Mouse (Mus musculus) limb, embryonic 15.5 days (tissue): Measurements from ENCODE around the gene Nxf1. TPM values are rescaled to one million over a fixed set of nuclear protein-coding genes. Genes with fewer than 3 reads are reported as not detected.
"Not testable (repeated sequence)": the region's sequence is repeated elsewhere in the genome, so short reads cannot be mapped to it uniquely, and the experiment has no call there.

ENCODE experiments used
- ATAC-seq: fragments of 200-750 bp; cut with Nextera tagmentation; 2 replicates; pipeline ENCODE4 v1.8.0; 2017; ENCODE audit warnings: low read depth, moderate TSS enrichment; ENCODE audit not compliant: insufficient number of reproducible peaks, low FRiP score, low TSS enrichment
- H3K27ac ChIP-seq: fragments of 300-500 bp; sonication (generic); 2 replicates; pipeline ENCODE4 v1.5.1; 2015; ENCODE audit warnings: moderate library complexity, mild to moderate bottlenecking, inconsistent platforms
- H3K27me3 ChIP-seq: fragments of 300-500 bp; sonication (generic); 2 replicates; pipeline ENCODE4 v1.6.1; 2015; ENCODE audit warnings: inconsistent platforms
- H3K36me3 ChIP-seq: fragments of 300-500 bp; sonication (generic); 2 replicates; pipeline ENCODE4 v1.6.1; 2015; ENCODE audit warnings: inconsistent platforms
- H3K4me1 ChIP-seq: fragments of 300-500 bp; sonication (generic); 2 replicates; pipeline ENCODE4 v1.6.1; 2015; ENCODE audit warnings: inconsistent platforms
- H3K4me2 ChIP-seq: fragments of 300-500 bp; sonication (generic); 2 replicates; pipeline ENCODE4 v1.6.1; 2015; ENCODE audit warnings: mild to moderate bottlenecking, inconsistent platforms
- H3K4me3 ChIP-seq: fragments of 300-500 bp; sonication (generic); 2 replicates; pipeline ENCODE4 v1.5.1; 2015; ENCODE audit warnings: mild to moderate bottlenecking, inconsistent platforms
- H3K9ac ChIP-seq: fragments of 300-500 bp; sonication (generic); 2 replicates; pipeline ENCODE4 v1.6.1; 2015; ENCODE audit warnings: inconsistent platforms
- H3K9me3 ChIP-seq: fragments of 300-500 bp; sonication (generic); 2 replicates; pipeline ENCODE4 v1.6.1; 2016; ENCODE audit warnings: inconsistent platforms
- WGBS: fragments of 180-500 bp; shearing (Covaris S2); methylation state at CpG from one replicate; pipeline ENCODE4 v1.1.7; 2015; 5-methylcytosine and 5-hydroxymethylcytosine counted together
- polyA plus RNA-seq: library from polyadenylated mRNA; unstranded; fragments of >200 nt; fragmentation: Nextera tagmentation; extraction: Ambion mirVana; gene quantifications from 2 replicates; pipeline ENCODE4 v1.2.1, GENCODE M21; 2015

Nxf1 gene
- polyA plus RNA-seq, 1 experiment from 2014 or later, result 171 TPM

- Histone ChIP-seq H3K4me2 (no peak overlapping the region), H3K36me3 (no peaks in the 10 kb centered on the region)
- 70% methylated on average over 10 of the region's 10 CpGs for WGBS
Measured at GRCm38 (mm10) chr19:8716767-8717475, 40.0 kb upstream of the Nxf1 start.

GRCm38 (mm10) chr19:8718357-8718756, 38.5 kb upstream of the Nxf1 start:
- no peak for ATAC-seq
- Histone ChIP-seq H3K4me3 (no peak overlapping the region), H3K4me2 (no peak overlapping the region), H3K36me3 (no peaks in the 10 kb centered on the region), H3K27ac (no peak overlapping the region), H3K9me3 (no peaks in the 10 kb centered on the region), H3K4me1 (peaks cover 16% of the 10 kb centered on the region), H3K9ac (no peak overlapping the region), H3K27me3 (no peaks in the 10 kb centered on the region)
- WGBS, result 76% methylated on average over 3 of the region's 3 CpGs

More at GRCm38 (mm10) chr19:8716767-8717475, 40.0 kb upstream of the Nxf1 start:
- Histone ChIP-seq H3K9ac (no peak overlapping the region), H3K9me3 (no peaks in the 10 kb centered on the region), H3K27me3 (no peaks in the 10 kb centered on the region), H3K4me1 (peaks cover 19% of the 10 kb centered on the region), H3K4me3 (no peak overlapping the region), H3K27ac (no peak overlapping the region)
- ATAC-seq, result no peak

GRCm38 (mm10) chr19:8719037-8719436, 37.8 kb upstream of the Nxf1 start:
- not testable (repeated sequence) for H3K4me2 ChIP-seq, H3K9me3 ChIP-seq, H3K27ac ChIP-seq, H3K27me3 ChIP-seq, ATAC-seq, H3K36me3 ChIP-seq, H3K4me3 ChIP-seq, H3K9ac ChIP-seq
- H3K4me1 ChIP-seq, result peaks cover 14% of the 10 kb centered on the region

GRCm38 (mm10) chr19:8721378-8721777, 35.5 kb upstream of the Nxf1 start:
- Histone ChIP-seq H3K36me3 (peaks cover 19% of the 10 kb centered on the region), H3K4me1 (peaks cover 25% of the 10 kb centered on the region), H3K27ac (no peak overlapping the region), H3K4me2 (no peak overlapping the region), H3K27me3 (no peaks in the 10 kb centered on the region), H3K9me3 (no peaks in the 10 kb centered on the region), H3K9ac (no peak overlapping the region), H3K4me3 (no peak overlapping the region)
- no peak for ATAC-seq
- WGBS, result 68% methylated on average over 1 of the region's 1 CpGs

- no peak for ATAC-seq
- Histone ChIP-seq H3K36me3 (peaks cover 23% of the 10 kb centered on the region), H3K9me3 (no peaks in the 10 kb centered on the region), H3K27ac (no peak overlapping the region; the same call in 1 of the 2 replicates), H3K27me3 (no peaks in the 10 kb centered on the region), H3K9ac (no peak overlapping the region; the same call in 1 of the 2 replicates), H3K4me2 (peak overlapping the region; percentile 58), H3K4me3 (peak overlapping the region; percentile 75), H3K4me1 (peaks cover 29% of the 10 kb centered on the region)
- 35% methylated on average over 4 of the region's 4 CpGs for WGBS
Measured at GRCm38 (mm10) chr19:8722021-8722420, 34.9 kb upstream of the Nxf1 start.

- H3K27me3 ChIP-seq, result no peaks in the 10 kb centered on the region
- ATAC-seq, result no peak
- peak overlapping the region; percentile 58 for H3K4me2 ChIP-seq
- H3K9me3 ChIP-seq, result no peaks in the 10 kb centered on the region
- peak overlapping the region; percentile 75 for H3K4me3 ChIP-seq
- peaks cover 23% of the 10 kb centered on the region for H3K36me3 ChIP-seq
- peak overlapping the region; percentile 97 for H3K27ac ChIP-seq
- WGBS, result under 1% methylated on average over 5 of the region's 5 CpGs
- peak overlapping the region; percentile 79 for H3K9ac ChIP-seq
- H3K4me1 ChIP-seq, result peaks cover 29% of the 10 kb centered on the region
Measured at GRCm38 (mm10) chr19:8722559-8722906, 34.3 kb upstream of the Nxf1 start.

- WGBS, result under 1% methylated on average over 50 of the region's 50 CpGs
- Histone ChIP-seq H3K27me3 (no peaks in the 10 kb centered on the region), H3K4me2 (peak within 1 kb of the TSS; percentile 58), H3K4me1 (peaks cover 29% of the 10 kb centered on the region), H3K9ac (peak within 1 kb of the TSS; percentile 89), H3K9me3 (no peaks in the 10 kb centered on the region), H3K27ac (peak within 1 kb of the TSS; percentile 97), H3K4me3 (peak within 1 kb of the TSS; percentile 75), H3K36me3 (peaks cover 23% of the 10 kb centered on the region)
- ATAC-seq, result peak; percentile 94
Measured at GRCm38 (mm10) chr19:8722907-8723573, 33.8 kb upstream of the Nxf1 start, which contains the start of gene Slc3a2. Gene Slc3a2, minus strand, starts transcription at chr19:8723369.

- Histone ChIP-seq H3K4me3 (peak overlapping the region; percentile 75), H3K4me2 (peak overlapping the region; percentile 52), H3K36me3 (peaks cover 23% of the 10 kb centered on the region), H3K4me1 (peaks cover 29% of the 10 kb centered on the region), H3K9me3 (no peaks in the 10 kb centered on the region), H3K27ac (peak overlapping the region; percentile 90), H3K9ac (peak overlapping the region; percentile 89), H3K27me3 (no peaks in the 10 kb centered on the region)
- no peak for ATAC-seq
- 0% methylated on average over 20 of the region's 20 CpGs for WGBS
Measured at GRCm38 (mm10) chr19:8723574-8724346, 33.1 kb upstream of the Nxf1 start.

- Histone ChIP-seq H3K36me3 (peaks cover 23% of the 10 kb centered on the region), H3K9me3 (no peaks in the 10 kb centered on the region), H3K4me3 (peak overlapping the region; percentile 75), H3K27ac (peak overlapping the region; percentile 90), H3K27me3 (no peaks in the 10 kb centered on the region), H3K9ac (peak overlapping the region; percentile 89), H3K4me2 (peak overlapping the region; percentile 52), H3K4me1 (peaks cover 29% of the 10 kb centered on the region)
- no peak for ATAC-seq
- WGBS, result 1% methylated on average over 2 of the region's 2 CpGs
Measured at GRCm38 (mm10) chr19:8724392-8724791, 32.5 kb upstream of the Nxf1 start.

GRCm38 (mm10) chr19:8725081-8725613, 31.7 kb upstream of the Nxf1 start:
- no peak for ATAC-seq
- Histone ChIP-seq H3K4me2 (peak overlapping the region; percentile 52), H3K9ac (no peak overlapping the region), H3K27me3 (no peaks in the 10 kb centered on the region), H3K9me3 (no peaks in the 10 kb centered on the region), H3K4me1 (peaks cover 29% of the 10 kb centered on the region), H3K4me3 (peak overlapping the region; percentile 75), H3K36me3 (peaks cover 23% of the 10 kb centered on the region), H3K27ac (no peak overlapping the region; the same call in 1 of the 2 replicates)
- WGBS, result 42% methylated on average over 4 of the region's 4 CpGs

GRCm38 (mm10) chr19:8726609-8727390, 30.1 kb upstream of the Nxf1 start:
- H3K27me3 ChIP-seq, result no peaks in the 10 kb centered on the region
- peaks cover 23% of the 10 kb centered on the region for H3K36me3 ChIP-seq
- peaks cover 26% of the 10 kb centered on the region for H3K4me1 ChIP-seq
- no peak overlapping the region for H3K4me2 ChIP-seq
- no peak overlapping the region for H3K27ac ChIP-seq
- 19% methylated on average over 3 of the region's 3 CpGs for WGBS
- ATAC-seq, result no peak
- no peak overlapping the region for H3K4me3 ChIP-seq
- H3K9ac ChIP-seq, result no peak overlapping the region
- no peaks in the 10 kb centered on the region for H3K9me3 ChIP-seq
